Mouse (Mus musculus) neutrophil, adult 5-6 weeks (primary cell): ENCODE data around the gene Map4. TPM values are rescaled to one million over a fixed set of nuclear protein-coding genes. Genes with fewer than 3 reads are reported as not detected.
"Not testable (repeated sequence)": the region's sequence is repeated elsewhere in the genome, so short reads cannot be mapped to it uniquely, and the experiment has no call there.

ENCODE experiments used
- ATAC-seq: fragments of 151-379, 151-347 bp; 2 replicates; pipeline ENCODE4 v1.8.0; 2017; ENCODE audit warnings: mild to moderate bottlenecking, moderate TSS enrichment; ENCODE audit not compliant: insufficient number of reproducible peaks, poor library complexity, low FRiP score, severe bottlenecking; ENCODE audit errors: extremely low read depth
- total RNA-seq: library from RNA; stranded (forward); fragments of 200-1000 nt; gene quantifications from 2 replicates; pipeline ENCODE4 v1.2.3, GENCODE M21; 2017

Gene Map4
- total RNA-seq, 1 experiment from 2014 or later = 55.5 TPM

DNA sequence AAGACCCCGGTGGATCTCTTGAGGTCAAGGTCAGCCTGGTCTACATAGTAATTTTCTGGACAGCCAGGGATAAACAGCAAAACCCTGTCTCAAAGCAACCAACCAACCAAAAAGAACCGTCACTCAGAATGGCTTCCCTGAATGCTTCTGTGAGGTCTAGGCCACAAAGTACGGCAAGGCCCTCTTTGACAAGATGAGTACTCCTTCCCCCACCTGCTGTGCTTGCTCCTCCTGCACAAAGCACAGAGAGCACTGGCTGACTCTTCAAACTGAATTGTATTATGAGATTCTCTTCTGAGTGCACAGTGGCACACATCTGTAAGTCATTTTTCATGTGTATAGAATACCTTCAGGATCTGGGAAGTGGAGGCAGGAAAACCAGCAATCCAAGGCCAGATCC, 166.5 kb downstream of the Map4 start:
- no peak for ATAC-seq

GRCm38 (mm10) chr9:110100627-110101600, 169.7 kb downstream of the Map4 start:
- peak; percentile 98 for ATAC-seq

GRCm38 (mm10) chr9:110116353-110116976, 185.2 kb downstream of the Map4 start:
- ATAC-seq = no peak; the same call in 1 of the 2 replicates

GRCm38 (mm10) chr9:110116977-110117778, 185.9 kb downstream of the Map4 start, which contains the start of gene Smarcc1:
Gene Smarcc1, plus strand, starts transcription at chr9:110117708.
- peak; percentile 86 for ATAC-seq

DNA sequence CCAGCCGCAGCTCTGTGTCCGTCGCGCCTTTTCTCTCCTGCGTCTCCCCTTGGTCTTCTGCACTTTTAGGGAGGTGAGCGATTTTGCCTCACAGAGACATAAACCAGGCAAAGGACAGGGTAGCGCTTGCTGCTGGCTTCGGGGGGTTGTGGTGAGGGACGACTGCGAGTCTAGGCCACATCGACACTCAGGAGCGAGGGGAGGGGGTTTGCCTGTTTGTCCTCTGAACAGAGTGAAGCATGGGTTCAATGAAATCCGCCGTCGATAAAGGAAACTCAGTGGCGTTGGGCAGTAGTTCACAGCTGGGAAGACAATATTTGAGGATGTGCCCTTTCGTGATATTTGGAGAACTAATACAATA, 186.5 kb downstream of the Map4 start, which contains the start of gene Dhx30:
TSS of gene Dhx30 (minus strand) at position 52 of the 361 bp plus-strand sequence.
- no peak for ATAC-seq

DNA sequence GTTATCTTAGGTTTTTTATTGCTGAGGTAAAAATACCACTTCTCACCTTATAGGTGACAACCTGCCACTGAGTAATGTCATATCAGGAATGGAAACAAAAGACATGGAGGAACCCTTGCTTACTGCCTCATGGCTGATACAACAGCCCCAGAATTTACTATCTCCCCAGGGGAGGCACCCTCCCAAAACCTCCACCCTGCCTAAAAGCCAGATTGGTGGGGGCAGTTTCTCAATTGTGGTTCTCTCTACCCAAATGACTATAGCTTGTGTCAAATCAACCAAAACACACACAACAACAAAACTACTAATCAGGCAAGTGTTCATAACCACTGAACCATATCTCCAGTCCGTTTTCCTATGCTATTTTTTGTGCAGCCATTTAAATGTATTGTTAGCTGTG, 187.0 kb downstream of the Map4 start:
- no peak for ATAC-seq

- no peak for ATAC-seq
Observed at GRCm38 (mm10) chr9:110121424-110121823, 190.2 kb downstream of the Map4 start.

GRCm38 (mm10) chr9:110123322-110123721, 192.1 kb downstream of the Map4 start:
- no peak for ATAC-seq

GRCm38 (mm10) chr9:110124008-110124540, 192.8 kb downstream of the Map4 start:
- not testable (repeated sequence) for ATAC-seq

DNA sequence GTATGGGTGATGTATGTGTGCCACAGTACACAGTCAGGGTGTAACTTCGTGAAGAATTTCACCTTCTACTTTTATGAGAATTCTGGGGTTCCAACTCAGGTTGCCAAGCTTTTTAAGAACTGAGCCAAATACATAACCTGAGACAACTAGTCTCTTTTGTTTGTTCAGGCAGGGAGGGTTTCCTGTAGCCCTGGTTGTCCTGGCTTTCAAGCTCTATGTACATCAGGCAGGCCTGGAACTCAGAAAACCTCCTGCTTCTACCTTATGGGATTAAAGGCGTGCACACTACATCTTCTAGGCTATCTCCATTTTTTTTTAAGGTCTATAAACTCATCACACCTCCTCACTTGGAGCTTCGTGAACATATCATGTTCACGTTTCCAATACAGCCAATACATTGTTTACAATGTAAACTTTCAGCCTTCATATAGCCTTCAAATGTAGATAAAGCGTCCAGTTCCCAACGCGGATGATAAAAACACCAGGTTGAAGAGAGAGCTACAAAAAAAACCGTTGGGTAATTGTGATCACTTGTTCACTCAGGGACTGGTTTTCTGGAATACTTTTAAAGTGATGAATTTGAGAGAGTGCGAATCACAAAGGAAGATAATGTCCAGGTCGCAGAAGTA, 199.8 kb downstream of the Map4 start:
- ATAC-seq = no peak

DNA sequence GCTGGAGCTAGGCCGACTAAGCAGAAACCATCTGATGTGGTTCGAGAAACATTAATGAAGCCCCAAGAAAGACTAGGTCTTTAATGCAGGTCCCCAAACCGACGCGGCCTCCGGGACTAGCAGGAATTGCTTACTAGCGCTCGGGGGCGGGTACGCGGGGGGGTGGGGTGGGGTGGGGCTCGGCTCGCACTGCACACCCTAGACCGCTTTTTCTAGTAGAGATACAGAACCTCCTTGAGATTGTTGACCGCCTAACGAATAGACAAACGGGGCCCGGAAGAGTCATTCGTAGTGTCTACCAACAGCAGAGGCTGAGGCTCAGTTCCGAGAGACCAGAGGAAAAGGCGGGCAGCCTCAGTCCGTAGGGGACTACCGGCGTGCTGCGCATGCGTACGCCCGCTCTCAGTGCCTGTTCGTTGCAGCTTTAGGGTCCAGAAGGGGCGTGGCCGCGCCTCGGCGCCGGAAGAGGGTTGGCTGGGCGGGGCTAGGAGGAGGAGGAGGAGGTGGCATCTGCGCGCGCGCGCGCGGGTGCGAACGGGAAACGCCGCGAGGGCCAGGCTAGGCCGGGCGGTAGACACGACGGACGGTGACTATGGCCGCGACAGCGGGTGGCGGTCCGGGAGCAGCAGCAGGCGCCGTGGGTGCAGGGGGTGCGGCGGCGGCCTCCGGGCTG, 200.4 kb downstream of the Map4 start:
- ATAC-seq = peak; percentile 98

DNA sequence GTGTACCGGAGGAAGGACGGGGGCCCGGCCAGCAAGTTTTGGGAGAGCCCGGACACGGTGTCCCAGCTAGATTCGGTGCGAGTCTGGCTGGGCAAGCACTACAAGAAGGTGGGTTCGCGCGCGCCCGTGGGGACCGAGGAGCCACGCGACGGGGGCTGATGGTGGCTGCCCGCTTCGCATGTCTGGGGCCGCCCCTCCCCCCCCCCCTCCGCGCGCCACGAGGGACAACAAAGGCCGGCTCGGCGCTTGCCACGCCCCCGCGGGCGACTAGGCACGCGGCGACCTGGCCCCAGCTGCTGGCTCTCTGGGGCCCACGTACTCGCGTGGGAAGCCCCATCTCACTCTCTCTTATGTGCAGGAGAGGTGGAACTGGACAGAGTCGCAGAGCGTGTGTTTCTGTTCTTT, 200.9 kb downstream of the Map4 start:
- ATAC-seq = peak; percentile 6; the same call in 1 of the 2 replicates

DNA sequence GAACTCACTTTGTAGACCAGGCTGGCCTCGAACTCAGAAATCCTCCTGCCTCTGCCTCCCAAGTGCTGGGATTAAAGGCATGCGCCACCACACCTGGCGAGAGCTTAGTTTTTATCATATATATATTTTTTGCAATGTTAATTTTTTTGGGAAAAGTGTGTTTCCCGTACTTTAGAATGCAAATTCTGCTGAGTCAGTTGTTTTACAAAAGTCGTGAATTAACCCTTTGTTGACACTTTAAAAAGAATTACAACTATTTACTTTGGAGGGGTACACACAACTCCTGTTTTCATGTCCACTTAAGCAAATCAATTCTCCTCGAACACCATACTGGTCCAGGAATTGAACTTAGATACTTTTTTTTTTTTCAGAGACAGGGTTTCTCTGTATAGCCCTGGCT, 201.7 kb downstream of the Map4 start:
- ATAC-seq = no peak

Other genes starting within 250 kb of the Map4 start
- not detected in 2 replicates for gene Fbxw18, start 228.8 kb upstream of the Map4 start, total RNA-seq
- gene Fbxw26, start 185.4 kb upstream of the Map4 start, total RNA-seq = not detected in 2 replicates
- gene Fbxw27, start 140.8 kb upstream of the Map4 start, total RNA-seq = not detected in 2 replicates
- not detected in 2 replicates for gene Spink8, start 119.2 kb upstream of the Map4 start, total RNA-seq
- 6.5 and 9.3 TPM in 2 replicates for gene Nme6, start 98.7 kb upstream of the Map4 start, total RNA-seq
- 3.6 and 5.2 TPM in 2 replicates for gene Camp, start 81.8 kb upstream of the Map4 start, total RNA-seq
- 7.9 and 10.2 TPM in 2 replicates for gene Cdc25a, start 55.9 kb upstream of the Map4 start, total RNA-seq
- gene Smarcc1, start 186.2 kb downstream of the Map4 start, total RNA-seq = 33.5 and 35.1 TPM in 2 replicates
- 45.9 and 54.4 TPM in 2 replicates for gene Dhx30, start 186.4 kb downstream of the Map4 start, total RNA-seq